Mouse (Mus musculus): Measurements from ENCODE around the gene Adipor1.

Gene Adipor1

DNA sequence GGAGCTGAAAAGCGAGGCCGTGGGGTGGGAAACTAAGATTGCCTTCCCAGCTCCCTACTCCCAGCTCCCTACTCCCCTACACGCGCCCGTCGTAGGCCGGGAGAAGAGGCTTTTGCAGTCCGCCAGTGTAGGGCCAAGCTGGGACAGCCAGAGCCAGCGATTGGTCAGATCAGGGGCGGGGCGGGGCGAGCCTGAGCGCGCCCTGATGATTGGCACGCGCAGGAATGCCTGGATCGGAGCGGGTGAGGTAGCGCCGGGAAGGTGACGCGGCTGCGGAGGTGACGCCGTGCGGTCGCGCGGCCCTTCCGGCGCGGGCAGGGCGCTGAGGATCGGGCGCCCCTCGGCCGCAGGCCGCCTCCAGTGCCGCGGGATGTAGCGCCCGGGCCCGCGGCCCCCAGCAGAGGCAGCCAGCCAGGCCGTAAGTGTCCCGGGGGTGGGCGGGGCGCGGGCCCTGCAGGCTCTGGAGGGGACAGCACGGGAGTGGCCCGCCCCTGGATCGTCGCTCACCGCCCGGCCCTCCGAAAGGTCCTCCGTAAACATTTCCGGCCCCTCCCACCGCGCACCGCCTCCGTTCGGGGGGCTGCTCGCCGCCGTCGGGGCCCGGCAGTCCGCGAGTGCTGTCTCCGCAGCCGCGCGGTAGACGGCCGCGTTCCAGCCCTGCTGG is at the start of gene Adipor1:
TSS of gene Adipor1 (plus strand) at position 211 of the 664 bp plus-strand sequence.
- peak; percentile 95 for DNase-seq (ENCODE audit: low spot score)

DNA sequence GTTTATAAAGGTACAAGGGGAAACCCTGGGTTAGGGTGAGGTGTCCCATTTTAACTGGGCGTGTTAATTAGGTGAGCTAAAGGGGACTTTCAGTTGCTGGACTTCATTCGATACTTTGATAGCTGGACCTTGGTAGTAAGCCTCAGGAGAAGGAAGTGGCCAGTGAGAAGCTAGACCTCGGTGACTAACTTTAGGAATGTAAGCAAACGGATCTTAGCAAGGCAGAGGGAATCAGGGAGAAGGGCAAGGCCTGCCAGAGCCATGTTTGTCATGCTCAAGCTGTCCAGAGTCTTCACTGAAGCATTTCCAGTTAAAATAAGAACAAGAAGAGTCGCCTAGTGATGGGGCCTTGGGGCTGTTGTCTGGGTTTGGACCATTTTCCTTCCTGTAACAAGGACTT is 49.7 kb upstream of the Adipor1 start:
- DNase-seq (ENCODE audit: low spot score) = no peak

GRCm38 (mm10) chr1:134368777-134369337 is 46.3 kb upstream of the Adipor1 start:
- no peak for DNase-seq (ENCODE audit: low spot score)

DNA sequence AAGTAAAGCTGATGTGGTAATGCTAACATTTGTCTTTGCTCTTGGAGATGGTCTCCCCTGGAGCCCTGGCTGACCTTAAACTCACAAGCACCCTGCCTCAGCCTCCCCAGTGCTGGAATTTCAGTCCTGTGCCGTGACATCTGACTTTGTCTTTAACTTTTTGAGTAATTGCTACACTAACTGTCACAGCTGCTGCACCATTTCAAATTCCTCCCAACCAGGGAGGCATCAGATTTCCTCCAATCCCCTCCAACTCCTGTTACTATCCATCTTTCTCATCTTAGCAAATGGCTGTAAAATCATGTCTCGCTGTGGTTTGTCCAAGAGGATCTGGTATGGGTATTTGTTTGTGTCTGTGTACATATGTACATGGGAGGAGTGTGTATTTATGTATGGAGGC is 41.1 kb upstream of the Adipor1 start:
- DNase-seq (ENCODE audit: low spot score) = no peak

- DNase-seq (ENCODE audit: low spot score) = no peak
Observed at GRCm38 (mm10) chr1:134381051-134381450, 34.1 kb upstream of the Adipor1 start.

DNA sequence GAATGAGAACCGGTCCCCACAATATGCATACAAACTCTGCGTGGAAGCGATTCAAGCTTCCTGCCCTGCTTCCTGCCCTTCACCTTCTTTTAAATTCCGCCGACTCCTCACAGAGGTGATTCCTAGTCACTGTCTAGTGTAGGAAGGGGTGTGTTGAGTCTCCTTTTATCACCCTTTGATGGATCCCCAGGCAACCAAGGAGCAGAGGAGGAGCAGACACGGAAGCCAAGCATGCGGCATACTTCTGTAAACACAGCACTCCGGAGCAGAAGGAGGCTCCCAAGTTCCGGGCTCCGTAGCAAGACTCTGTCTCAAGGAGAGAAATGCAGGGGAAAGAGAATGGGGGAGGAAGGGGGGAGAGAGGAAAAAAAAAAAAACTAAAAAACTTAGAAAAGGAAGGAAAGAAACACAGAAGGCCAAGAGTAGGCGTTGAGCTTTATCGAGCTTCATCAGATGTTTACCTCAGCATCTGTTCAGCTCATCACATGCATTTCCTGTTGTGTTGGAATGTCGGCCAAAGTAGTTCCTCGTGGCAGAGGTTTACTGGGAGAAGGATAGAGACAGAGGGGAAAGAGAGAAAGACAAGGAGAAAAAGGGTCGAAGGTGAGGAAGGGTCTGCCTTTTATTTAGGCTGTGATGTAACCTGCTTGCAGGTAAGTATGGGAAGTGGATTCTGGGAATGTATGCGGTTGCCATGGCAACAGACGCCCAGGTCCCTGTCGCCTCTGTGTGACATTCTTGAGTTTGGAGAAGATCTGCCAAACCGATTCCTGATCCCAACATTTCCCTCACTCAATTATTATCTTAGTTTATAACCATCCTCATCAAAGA is 33.2 kb upstream of the Adipor1 start:
- DNase-seq (ENCODE audit: low spot score) = no peak

GRCm38 (mm10) chr1:134384581-134384980 is 30.6 kb upstream of the Adipor1 start:
- no peak for DNase-seq (ENCODE audit: low spot score)

- DNase-seq (ENCODE audit: low spot score) = no peak
Observed at GRCm38 (mm10) chr1:134385176-134385575, 30.0 kb upstream of the Adipor1 start.

- DNase-seq (ENCODE audit: low spot score) = no peak
Observed at GRCm38 (mm10) chr1:134385666-134386065, 29.5 kb upstream of the Adipor1 start, which contains the start of gene 4933406M09Rik. Gene 4933406M09Rik, plus strand, starts transcription at chr1:134385940.

DNA sequence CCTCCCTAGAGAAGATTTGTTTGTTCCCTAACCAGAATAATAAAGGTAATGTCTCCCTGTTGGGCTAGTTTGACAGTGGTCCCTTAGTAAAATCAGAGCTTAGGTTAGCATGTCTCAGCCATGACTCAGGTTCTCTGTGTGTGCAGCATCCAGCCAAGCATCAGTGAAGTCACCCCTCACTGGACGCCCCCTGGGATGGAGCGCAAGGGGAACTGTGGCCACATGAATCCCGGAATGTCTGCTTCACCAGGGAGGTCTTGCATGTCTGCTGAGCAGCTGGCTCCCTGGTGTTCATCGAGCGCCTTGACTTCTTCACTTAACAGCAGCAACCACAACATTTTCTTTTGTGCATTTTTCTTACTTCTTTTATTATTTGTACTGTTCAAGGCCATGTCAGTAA is 21.4 kb upstream of the Adipor1 start:
- DNase-seq (ENCODE audit: low spot score) = no peak

DNA sequence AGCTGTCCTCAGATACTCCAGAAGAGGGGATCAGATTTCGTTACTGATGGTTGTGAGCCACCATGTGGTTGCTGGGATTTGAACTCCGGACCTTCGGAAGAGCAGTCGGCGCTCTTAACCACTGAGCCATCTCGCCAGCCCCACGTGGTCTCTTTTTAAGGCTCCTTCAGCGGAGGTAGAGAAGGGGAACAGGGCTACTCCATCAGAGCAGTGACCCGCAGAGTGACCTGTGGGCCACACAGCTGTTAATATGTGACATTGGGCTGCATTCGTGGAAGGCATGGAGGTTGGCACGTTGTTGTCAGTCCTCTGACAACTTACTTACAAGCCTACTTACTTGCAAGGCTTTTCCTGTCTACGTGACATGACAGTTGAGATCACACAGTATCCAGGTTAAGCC is 17.0 kb upstream of the Adipor1 start:
- no peak for DNase-seq (ENCODE audit: low spot score)

- DNase-seq (ENCODE audit: low spot score) = no peak
Observed at GRCm38 (mm10) chr1:134399735-134400134, 15.4 kb upstream of the Adipor1 start.

DNA sequence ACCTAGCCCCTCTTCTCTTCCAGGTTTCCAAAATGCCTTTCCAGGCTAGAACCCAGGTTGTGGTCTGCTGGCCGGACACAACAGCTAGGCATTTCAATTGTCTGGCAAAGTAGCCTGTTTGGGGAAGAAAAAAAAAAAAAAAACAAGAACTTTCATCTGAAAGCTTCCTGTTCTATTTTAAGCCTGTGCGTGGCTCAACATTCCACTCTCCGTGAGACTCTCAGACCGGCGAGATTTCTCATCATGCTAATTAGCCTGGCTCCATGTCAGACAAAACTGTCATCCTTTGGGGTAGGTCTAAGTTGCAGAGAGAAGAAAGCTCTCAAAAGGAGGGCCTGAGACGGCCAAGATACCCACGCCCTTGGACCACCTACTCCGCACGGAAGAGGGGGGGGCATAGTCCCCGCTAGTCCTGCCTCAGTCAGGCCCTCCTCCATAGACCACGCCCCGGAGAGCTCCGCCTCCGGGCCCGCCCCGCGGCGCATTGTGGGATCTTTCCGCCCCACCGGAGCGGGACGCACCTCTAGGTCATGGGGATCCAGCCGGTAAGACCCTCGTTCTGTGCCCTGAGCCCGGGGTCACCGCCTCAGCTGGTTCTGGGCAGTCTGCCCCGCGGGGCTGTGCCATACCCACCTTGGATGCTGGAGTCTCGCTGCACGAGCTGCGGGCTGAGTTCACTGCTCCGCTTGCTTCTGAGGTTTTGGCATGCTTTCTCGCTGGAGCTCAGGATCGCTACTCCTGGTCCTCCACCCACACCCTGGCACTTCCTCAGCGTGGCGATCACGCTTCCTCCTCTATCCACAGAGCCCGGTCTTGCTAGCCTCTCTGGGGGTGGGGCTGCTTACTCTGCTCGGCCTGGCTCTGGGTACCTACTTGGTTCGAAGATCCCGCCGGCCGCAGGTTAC is 9.4 kb upstream of the Adipor1 start, which contains the start of gene Cyb5r1:
TSS of gene Cyb5r1 (plus strand) at position 51 of the 905 bp plus-strand sequence.
- DNase-seq (ENCODE audit: low spot score) = peak; percentile 51

DNA sequence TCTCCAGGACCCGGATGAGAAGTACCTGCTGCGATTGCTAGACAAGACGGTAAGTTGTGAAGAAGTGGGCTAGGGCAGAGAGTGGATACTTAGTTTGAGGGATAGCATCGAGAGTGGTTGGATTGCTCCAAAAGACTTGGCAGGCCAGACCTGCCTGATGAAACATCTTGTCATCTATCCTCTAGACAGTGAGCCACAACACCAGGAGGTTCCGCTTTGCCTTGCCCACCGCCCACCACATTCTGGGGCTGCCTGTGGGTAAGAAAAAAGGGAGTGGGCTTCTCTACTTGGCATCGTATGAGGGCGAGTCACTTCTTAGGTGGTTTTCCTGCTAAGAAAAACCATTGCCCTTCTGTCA is 8.8 kb upstream of the Adipor1 start:
- DNase-seq (ENCODE audit: low spot score) = no peak

DNA sequence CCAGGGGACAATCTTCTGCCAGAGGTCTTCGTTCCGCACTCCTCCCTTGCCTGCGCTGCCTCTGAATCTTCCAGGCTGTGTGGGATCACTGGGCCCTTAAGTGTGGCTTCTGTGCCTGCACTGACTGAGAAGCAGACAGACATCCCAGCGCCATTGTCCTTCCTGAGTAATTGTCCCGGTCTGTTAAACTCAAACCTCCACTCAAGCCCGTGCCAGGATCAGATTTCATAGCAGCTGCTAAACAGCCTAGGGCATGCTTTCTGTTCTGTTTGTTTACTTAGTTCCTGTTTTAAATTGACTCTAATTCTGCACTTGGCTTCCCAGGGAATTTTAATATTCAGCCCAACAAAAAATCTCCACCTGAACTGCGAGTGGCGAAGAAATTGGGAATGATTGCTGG is 7.1 kb upstream of the Adipor1 start:
- no peak for DNase-seq (ENCODE audit: low spot score)

DNA sequence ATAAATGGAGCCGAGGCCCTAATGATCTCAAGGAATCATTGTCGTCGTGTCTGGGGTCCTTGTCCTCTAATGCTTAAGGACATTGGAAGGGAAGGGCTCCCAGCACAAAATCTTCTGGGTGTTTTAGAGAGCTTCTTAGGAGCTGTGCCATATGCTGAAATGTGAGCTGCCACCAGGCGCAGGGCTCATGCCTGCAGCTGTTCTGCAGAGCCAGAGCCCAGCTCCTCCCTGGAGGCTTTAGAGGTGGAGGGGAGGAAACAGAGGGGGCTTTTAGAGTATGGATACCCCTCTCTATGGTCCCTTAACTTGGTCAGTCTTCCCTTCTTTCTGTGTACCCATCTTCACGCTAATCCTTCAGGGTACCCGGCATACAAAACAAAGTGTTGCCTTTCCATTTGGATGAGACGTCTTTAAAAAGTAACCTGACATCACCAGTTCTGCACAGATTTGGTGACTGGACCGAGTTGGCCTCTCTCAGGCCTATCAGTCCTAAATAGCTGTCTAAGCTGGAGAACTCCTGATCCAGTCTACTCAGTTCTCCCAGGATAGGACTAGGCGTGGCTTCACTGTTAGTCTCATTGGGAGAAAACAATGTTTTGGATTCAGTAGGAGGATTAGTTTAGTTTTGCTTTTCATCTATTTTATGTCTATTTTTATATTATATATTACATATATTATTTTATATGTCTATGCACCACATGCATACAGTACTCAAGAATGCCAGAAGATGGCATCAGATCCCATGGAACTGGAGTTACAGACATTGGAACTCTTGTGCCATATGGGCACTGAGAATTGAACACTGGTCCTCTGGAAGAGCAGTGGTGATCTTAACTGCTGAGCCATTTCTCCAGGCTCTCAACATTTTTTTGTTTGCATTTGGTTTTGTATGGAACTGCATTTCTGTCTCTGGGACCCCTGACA is 3.2 kb upstream of the Adipor1 start:
- DNase-seq (ENCODE audit: low spot score) = no peak

DNA sequence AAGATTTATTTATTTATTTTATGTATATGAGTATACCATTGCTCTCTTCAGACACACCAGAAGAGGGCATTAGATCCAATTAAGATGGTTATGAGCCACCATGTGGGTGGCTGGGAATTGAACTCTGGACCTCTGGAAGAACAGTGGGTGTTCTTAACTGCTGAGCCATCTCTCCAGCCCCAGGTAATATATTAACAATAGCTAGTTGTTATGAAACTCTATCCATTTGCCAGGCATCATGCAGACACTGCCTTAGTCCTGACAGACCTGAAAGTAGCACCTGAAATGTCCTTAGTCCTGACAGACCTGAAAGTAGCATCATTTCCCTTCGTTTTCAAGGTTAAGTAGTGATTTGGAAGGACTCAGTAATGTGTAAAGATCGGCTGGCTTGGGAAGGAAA is 1.1 kb upstream of the Adipor1 start:
- no peak for DNase-seq (ENCODE audit: low spot score)

- no peak for DNase-seq (ENCODE audit: low spot score)
Observed at GRCm38 (mm10) chr1:134414501-134415167, 544 bp upstream of the Adipor1 start.

DNA sequence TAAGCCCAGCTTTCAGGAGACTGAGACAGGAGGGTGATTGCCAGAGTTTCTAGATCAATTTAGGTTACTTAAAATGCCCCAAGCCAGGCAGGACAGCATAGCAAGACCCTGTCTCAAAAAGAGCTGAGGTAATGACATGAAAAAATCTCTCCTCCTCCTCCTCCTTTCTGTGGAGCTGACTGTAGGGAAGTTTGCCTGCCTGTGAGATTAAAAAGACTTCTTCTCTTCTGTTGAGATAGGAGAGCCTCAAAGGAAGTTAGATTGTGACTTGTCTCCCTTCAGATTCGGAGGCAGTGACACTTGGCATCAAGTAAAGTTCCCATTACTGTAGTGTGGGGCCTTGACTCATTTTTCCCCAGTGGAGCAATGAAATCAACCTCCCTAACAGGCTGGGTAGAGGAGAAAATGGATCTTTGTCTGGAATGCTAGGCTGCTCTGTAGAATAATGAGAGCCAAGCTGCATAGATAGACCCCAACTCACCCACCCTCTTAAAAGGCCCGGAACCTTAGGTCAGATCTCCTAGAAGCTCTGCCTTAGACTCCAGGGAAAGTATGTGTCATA is 3.3 kb downstream of the Adipor1 start:
- no peak for DNase-seq (ENCODE audit: low spot score)

- no peak for DNase-seq (ENCODE audit: low spot score)
Observed at GRCm38 (mm10) chr1:134419176-134419575, 4.0 kb downstream of the Adipor1 start.

Measured in left cerebral cortex, adult 11 months (tissue).